Mouse (Mus musculus) spleen, postnatal 36 days (tissue): ENCODE measurements around the gene Tiam2.

ENCODE experiments used
- DNase-seq, 2 experiments: peaks; one replicate each; pipeline ENCODE4 v3.0.0; 2022; ENCODE audit warnings: low spot score in 2 of 2, mixed read lengths in 1 of 2

Gene Tiam2

DNA sequence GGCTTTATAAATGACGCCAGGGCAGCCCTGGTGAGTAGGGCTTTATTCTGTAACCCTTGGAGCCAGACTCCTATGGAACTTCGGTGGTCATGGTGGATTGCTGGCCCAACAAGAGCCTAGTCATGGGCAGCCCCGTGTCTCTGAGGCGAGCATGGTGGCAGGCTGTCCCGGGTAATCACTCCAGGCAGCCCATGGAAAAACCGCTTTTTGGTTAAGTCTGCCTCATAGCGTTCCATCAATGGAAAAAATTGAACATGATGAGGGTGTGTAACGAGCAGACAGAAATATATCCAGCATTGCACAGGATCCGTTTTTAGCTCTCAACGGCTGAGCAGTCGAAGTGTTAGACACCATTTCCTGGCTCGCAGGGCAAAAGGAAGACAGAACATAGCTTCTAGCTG, 70.5 kb downstream of the Tiam2 start:
- no peak for DNase-seq

DNA sequence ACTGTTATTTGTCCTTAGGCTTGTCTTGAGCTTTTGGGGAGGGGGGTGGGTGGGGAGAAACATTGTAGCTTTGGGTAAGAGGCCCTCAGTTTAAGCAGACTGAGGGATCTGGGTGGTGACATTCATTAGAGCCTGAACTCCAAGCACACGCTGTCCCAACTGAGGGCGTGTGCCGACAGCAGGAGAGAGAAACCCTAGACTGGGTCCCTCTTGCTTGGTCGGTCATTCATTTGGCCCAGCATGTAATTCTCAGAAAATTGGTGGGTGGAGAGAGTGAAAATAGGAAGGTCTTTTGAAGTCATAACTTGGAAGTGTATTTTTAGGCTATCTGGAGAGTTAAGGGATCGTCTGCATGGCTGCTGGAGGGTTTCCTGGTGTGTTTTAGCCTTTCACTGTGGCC, 71.5 kb downstream of the Tiam2 start:
- no peak for DNase-seq

DNA sequence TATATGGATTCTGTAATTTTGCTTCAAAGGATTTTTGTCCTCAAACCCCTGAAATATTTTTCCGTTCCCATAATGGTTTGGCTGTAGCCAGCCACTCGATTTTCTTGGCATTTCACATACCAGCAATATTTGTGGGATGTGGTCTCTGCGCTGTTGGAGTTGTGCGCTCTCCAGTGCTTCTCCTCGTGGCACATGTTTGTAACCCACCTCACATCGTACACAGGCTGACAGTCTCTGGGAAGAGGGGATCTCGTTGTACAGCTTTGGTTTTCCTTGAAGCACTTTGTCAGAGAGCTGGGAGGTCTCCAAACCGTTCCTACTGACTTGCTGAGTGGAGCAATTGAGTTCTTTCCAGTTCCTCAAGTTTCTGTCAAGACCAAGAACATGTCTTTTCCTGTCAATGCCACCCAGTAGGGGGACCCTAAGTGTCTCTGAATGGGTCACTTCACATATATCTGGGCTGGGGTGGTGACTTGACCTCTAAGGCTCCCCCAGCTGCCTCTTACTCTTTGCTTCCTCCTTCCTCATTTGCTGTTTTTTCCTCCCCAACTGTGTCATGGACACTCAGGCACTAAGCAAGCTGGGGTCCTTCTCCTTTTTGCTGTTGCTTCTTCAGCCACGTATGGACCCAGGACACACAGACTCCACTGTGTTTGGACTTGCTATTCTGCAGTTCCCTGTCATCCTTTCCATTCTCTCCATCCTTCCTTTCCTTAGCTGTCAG, 79.1 kb downstream of the Tiam2 start:
- DNase-seq = no peak

DNA sequence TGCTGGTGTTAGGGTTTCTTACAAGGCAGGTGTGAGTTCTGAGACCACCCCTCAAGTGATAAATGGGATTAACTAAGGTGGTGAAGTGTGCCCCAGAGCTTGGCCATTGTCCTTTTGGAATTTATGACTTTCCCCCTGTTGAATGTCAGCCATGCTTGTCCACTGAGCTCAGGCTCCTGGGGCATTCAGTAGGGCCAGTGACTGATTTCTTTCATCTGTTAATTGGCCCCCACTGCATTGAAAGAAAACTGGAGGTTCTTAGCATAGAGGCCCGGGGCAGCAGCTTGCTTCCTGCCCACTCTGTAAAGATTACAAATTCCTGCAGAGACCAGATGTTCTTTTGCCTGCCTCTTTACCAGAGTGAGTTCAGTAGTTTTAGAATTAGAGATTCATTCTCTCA, 80.7 kb downstream of the Tiam2 start:
- DNase-seq = no peak

DNA sequence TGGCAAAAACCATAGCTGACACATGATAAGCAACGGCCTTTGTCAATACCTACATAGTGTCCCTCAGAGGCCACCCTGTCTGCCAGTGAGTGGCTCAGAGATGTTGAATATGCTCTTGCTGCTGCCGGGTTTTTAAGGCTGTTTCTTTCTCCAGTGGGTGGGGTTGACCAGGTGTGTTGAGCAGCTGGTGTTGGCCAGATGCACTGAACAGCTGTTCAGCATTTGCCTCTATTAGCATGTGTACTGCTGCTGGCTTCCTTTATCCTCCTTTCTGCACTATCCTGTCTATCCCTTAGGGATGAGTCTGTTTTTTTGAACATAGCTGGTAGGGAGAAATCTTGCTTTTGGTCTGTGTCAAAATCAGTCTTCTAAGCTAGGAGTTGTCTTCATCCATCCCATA, 83.9 kb downstream of the Tiam2 start:
- DNase-seq = no peak

DNA sequence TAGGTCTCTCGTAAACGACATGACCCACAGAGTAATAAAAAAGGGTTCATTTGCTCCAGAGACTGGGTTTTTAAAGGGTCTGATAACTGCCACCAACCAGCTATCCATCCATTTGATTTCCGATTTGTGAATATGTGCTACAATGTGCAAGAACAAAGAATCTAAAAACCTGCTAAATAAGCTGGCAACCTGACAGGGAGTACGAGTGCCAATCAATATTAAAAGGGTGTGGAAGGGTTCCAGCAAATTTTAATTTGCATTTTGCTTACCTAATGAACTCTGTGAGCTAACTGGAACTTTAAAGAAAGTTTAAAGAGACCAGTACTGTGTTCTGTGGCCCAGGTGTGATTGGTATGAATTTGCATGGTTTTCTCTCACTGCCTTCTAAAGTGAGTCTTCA, 86.4 kb downstream of the Tiam2 start:
- no peak for DNase-seq

DNA sequence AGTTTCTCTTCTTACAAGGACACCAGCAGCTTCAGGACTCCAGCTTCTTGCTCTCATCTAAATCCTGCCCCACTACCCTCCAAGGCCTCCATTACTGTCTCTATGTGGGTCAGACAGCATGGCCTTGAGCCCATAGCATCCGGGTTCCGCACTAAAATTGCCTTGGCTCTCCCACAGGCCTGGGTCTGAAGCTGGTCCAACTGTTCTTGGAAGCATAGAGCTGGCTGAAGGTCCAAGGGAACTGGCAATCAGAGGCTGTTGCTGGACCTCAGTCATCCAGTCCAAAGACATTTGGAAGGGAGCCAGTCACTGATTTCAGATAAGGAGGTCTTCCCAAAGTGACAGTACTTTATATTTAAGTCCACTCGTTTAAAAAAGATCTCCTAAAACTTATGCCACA, 89.2 kb downstream of the Tiam2 start:
- DNase-seq = peak; percentile 5 to 15

DNA sequence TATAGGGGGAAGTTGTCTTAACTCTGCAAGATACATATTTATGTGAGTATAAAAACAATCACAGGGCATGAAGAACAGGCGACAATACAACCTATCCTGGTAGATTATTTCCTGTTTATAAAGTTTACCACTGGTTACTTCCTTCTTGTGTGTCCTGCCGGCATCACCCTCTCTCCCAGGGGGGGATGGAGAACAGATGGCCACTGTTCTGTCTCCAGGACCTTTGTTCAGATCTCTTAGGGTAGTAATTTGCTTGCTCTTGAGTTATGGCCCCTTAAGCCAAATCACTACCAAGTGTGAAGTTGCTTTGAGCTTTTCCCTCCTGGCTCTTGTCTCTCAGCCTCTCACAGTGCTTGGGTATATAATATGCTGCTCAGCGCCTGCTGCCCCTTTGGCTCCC, 90.0 kb downstream of the Tiam2 start:
- DNase-seq = no peak

DNA sequence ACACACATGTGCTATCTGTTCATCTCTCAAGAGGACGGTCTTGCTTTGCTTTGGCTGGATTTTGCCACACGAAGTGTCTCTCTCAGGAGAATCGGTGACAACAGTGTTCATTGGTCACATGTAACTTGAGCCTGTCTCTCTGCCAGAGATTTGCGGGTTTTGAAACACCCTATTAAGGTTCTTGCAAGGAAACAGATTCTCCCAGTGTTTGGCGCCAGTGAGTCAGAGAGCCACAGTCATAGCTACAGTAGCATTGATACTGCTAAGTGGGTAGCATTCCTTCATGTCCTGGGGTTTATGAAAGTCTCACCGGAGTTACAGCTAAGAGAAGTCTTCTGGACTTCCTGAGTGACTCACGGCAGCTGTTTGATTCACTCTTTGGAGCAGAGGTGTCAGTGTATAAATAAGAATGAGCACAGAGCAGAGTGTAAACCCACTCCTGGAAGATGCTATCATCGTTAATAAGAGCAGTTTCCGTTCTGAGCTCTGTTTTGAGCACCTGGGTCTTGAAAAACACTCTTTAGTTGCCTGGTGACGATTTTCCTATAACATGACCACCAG, 93.1 kb downstream of the Tiam2 start:
- DNase-seq = no peak

DNA sequence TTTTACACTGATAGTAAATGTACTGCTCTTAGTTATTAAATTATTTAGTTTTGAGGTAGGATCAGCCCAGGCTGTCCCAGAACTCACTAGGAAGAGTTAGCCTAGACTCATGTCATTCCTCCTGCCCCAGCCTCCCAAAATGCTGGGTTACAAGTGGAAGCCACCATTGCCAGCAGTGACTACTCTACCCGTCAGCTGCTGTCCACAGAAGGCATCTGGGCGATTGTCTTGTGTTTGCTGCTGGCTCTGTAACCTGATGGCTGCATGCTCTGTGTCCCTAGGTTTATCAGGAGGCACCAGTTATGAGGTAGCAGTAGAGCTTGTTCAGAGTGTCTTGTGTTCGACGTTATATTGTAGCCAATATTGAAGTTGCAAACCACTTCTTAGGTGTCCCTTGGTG, 93.8 kb downstream of the Tiam2 start:
- DNase-seq = no peak

DNA sequence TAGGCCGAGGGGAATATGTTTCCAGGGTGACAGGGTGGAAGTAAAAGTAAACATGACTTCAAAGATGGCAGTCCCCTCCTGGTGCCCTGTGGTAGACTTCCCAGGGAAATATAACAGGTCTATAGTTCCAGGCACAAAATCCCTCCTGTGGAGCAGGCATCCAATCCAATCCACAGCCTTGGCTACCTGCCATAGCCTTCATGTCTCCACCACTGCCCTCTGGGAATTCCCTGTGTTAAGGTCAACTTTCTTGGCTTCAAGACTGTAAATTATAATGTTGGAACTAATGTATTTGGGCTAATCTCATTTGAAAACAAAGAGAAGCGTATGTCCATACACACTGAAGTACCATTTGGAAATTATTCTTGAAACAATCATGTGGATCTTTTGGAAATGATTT, 97.0 kb downstream of the Tiam2 start:
- DNase-seq = no peak

DNA sequence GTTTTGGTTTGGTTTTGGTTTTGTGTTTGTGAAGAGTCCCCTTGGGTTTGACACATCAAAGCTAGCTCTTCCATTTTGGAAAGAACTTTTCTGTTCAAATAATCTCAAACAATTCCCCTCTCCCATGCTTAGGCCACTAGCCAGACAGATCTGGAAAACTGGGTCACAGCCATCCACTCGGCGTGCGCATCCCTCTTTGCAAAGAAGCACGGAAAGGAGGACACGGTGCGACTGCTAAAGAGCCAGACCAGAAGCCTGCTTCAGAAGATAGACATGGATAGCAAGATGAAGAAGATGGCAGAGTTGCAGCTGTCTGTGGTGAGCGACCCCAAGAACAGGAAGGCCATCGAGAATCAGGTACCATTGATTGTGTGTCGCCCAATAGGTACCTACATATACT, 102.3 kb downstream of the Tiam2 start:
- no peak for DNase-seq

DNA sequence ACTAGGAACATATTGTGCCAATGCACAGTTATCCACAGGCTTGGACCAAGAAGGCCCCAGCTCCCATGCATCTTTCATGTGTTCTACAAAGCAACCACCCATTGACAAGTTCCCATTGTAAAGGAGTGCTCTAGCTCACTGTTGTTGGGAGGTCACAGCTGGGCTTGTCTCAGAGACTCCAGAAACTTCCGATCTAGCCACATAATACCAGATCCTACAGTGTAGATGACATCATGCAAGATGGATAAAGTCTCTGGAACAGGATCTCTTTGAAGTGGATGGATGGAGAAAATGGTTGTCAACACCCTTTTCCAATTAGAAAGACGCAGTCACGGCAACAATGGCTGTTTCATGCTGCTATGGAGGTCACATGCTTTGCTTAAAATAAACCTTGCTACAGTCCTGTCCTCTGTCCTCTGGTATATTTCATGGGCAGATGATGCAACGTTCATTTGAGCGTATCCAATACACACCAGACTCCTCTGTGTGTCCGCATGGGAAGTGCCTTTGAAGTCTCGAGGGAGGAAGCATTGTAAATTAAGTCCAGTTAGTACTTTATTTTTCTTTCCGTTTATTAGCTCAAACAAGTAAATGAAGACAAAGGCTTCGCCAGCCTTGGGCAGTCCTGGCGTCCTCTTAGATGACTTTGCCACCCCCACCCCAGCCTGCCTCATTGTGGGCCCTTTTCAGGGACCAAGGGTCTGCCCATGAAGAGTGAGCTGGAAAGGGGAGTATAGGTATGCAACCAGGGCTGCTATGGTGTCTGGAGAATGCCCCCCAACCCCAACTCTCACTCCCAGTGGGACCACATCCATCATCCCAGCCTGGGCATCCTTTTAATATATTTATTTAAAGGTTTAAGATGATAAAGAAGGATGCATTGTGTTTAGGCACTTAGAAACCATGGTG, 106.5 kb downstream of the Tiam2 start:
- no peak for DNase-seq

DNA sequence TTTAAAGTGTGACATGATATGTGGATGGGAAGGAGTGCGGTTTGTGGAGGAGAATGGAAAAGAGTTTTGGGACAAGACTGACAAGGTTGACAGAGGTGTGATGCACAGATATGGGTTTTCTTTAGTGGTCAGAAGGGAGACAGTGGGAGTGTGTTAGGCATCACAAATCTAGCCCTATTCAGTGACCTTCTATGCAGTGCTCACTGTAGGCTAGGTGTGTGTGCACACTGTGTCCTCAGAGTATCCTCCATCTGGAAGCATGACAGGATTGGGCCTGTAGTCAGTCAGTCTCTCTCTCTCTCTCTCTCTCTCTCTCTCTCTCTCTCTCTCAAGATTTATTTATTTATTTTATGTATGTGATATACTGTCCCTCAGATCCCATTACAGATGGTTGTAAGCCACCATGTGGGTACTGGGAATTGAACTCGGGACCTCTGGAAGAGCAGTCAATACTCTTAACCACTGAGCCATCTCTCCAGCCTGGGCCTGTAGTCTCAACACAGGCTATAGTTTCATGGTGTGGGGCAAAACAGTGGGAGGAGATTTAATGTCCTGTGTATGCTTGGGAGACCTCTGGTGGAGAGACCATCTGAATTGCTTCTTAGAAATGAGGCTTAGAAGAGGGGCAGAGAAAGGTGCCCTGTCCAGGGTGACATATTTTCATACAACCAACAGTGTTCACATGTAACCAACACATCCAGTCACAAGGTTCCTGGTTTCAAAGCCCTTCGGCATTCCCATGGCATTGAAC, 107.3 kb downstream of the Tiam2 start:
- no peak for DNase-seq

DNA sequence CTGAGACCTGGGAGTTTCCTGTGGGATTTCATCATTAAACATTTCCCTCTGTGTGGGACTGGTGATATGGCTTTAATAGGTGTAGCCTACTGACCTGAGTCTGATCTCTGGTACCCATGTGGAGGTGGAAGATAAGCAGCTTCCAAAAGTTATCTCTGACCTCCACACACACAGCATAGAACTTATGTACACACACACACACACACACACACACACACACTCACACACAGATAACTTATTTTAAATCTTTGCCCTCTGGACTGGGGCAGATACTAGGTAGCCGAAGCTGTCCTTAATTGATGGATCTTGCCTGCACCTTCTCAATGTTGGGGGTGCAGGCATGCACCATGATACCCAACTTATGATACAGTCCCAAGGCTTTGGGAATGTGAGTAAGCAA, 108.9 kb downstream of the Tiam2 start:
- no peak for DNase-seq

DNA sequence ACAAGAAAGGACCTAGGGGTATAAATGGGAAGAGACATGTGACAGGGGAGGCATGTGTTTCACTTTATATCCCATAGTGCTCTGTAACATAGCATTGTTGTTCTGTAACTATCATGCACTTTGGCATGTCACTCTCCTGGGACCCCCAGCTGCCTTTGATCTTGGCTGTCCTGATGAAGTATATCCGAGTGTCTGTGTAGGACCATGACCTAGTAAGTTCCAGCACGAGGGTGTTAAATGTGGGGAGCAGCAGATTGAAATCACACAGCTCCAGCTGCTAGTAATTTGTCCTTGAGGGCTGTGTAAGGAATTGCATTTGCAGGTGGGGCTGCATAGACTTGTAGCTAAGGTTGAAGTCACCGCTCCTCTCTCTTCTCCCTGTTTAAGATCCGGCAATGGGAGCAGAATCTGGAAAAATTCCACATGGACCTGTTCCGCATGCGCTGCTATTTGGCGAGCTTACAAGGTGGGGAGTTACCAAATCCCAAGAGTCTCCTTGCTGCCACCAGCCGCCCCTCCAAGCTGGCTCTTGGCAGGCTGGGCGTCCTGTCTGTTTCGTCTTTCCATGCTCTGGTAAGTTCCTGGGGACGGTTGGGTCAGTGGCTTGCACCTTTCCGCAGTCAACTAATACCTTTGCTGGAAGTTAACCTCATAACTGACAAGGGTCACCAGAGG, 110.6 kb downstream of the Tiam2 start:
- no peak for DNase-seq

DNA sequence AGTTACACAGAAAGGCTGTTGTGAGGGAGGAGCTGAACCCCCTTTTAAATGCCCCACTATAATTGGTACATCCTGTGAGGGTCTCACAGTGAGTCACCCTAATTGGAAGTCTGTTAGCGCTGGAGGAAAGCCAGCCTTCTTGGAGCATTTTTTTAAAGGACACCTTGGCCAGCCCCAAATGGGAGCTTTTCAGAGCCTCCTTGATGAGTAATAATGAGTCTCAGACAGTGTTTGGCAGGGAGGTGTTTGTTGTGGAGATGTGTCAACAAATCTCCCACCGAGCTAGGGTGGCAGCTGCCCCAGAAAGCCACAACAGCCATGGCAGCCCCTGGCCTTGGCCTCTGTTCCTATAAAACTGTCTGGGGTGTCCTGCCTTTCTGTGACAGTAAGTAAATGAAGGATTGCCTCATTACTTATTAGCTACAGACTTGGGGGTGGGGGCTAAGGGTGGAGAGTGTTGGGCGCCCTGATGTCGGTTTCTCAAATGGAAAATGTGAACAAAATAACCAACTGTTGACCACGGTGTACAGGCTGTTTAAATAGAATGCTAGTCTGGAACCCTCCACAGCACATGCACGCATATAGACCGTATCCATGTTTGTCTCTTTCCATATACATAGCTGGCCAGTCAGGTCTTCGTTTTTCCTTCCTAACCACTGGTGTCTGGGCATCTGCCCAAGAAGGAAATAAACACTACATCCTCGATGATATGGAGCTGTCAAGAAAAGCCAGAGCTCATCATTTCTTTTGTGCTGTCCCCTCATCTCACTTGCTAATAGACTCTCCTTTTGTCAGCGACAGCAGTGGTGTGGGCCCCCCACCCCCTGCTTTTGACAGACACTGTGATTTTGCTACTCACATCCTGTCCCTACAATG, 116.4 kb downstream of the Tiam2 start:
- no peak for DNase-seq

DNA sequence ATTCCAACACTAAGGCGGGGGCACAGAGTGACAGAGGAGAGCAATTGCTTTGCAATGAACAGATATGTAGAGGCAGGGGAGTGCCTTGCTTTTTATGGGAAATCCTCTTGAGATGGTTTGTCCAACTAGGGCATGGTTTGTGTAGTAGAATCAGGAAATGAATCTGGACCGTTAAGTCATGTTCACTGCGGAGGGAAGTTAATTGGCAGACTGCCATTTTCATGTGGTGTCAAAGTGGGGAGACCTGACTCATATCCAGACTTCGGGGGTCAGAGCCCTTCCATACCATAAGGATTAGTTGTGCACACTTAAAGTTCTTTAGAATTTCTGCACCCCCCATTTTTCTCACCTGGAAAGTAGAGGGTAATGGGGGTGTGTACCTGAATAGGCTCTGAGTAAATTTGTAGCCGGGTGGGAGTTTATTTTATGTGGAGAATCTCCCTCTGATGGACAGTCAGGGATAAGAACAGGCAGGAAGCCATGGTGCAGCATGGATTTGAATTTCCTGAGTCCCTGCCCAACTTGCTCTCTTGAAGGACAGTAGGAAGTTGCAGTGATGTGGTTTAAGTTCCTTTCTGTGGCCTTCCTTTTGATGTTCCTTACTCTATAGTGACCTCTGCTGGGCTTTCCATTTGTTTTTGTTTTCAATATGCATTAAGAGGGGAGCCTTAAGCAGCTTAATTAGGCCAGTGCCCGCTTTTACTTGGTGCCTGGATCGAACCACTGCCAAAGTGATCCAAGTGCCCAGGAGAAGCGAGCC, 120.0 kb downstream of the Tiam2 start:
- peak; percentile 4 to 24 for DNase-seq

DNA sequence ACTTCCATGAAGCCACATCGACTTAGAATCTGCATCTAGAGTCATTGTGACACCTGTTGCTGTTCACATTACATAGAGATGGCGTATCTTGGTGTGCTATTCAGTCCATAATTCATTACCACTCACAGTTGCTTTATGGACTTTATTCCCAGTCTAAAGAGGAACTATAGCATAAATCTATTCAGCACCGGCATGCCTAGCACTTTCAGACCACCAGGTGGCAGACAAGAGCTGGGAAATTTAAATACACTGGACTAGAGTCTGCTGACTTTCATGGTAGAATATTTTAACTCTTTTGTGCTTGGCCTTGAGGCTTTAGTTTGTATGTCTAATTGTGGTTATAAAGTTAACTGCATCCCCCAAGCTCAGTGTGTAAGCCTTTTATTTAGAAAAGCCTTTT, 122.4 kb downstream of the Tiam2 start:
- peak; percentile 27 to 38 for DNase-seq

DNA sequence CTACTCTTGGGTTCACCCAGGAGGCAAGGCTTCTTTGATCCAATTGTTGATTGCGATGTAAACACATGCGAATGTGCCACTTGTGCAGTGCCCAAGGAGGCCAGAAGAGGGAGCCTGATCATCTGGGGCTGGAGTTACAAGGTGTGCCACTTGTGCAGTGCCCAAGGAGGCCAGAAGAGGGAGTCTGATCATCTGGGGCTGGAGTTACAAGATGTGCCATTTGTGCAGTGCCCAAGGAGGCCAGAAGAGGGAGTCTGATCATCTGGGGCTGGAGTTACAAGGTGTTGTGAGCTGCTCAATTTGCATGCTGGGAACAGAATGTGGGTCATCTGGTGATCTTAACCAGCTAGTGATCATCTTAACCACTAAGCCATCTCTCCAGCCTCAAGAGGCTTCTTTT, 124.7 kb downstream of the Tiam2 start:
- peak; percentile 54 to 62 for DNase-seq
